Mouse (Mus musculus) brain, embryonic 14.5 days (tissue): ENCODE data around the gene Slc38a3.

Experiments used
- CTCF ChIP-seq: fragments of 200-500 bp; IDR thresholded peaks from 2 replicates; pipeline ENCODE4 v1.5.1; 2012; ENCODE audit warnings: inconsistent platforms, mild to moderate bottlenecking, moderate library complexity, borderline replicate concordance; ENCODE audit not compliant: insufficient read depth, insufficient read length; ENCODE audit errors: extremely low read depth
- POLR2A ChIP-seq: fragments of 200-500 bp; IDR thresholded peaks from 2 replicates; pipeline ENCODE4 v1.6.1; 2012; ENCODE audit warnings: mild to moderate bottlenecking, inconsistent platforms, borderline replicate concordance; ENCODE audit not compliant: poor library complexity, insufficient read depth, insufficient read length, severe bottlenecking; ENCODE audit errors: extremely low read depth

DNA sequence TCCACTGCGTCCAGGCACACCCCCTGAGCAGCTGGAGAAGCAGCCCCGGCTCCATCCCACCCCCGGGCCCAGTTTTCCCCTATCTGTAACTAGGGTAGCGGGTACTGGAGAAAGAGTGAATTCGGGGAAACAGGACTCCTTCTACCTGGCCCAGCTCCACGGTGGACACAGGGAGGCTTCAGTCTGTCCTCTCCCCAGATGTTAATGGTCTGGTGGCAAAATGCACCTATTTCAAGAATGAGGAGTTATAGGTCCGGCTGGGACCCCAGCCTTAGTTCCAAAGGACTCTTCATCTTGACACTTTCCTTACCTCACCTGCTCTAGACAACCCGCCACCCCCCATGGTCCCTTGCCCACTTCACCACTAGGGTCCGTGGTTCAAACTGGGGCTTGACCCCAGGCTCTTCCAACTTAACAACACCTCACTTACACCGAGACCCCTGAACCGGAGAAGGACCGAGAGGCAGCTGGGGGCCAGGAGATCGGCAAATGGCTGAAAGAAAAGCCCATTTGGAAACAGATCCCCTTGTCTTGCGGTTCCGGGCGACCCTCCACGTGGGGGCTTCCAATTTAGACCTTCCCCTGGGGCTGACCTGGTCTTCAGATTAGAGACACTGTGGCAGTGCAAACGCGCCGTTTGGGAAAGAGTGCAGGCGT is 39.2 kb upstream of the Slc38a3 start:
- no peak for TF ChIP-seq CTCF
- TF ChIP-seq POLR2A = no peak
